Mouse (Mus musculus): ENCODE results near the gene Golt1a.

The Golt1a gene

DNA sequence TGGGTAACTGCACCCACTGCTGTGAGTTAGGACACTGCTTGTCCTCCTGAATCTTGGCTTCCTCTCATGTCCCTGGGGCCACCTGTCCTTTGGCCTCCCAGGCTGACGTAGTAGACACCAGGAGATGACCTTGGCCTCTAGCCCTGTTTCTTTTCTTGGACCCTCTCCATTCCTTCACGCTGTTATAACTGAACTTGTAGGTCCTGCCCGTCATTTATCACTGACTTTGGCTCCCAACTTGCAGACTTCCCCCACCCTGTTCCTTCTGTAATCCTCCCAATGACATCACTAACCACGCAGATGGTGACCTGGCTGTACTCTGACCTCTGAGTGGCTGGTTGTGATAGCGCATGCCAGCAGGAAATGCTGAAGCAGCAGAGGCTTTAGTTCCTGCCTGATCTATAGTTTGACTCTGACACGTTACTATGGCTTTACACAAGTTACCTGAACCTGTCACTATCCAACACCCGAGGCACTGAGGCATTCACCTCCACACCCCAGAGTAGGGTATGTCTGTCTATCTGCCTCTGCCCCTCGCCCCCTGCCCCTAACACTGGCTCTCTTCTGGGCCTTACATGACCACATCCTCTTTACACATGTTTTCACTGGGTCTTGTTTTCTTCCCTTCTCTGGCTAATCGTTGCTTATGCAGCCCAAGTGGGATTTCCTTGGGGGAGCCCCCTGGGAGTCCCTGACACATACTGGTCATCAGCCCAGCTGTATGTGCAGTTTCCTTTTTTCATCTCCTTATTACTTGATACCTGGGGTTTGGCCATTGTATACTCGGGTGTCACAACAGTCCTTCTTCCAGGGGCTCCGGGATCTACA lies 38.3 kb downstream of the Golt1a start:
- DNase-seq (ENCODE audit: low spot score): no peak

DNA sequence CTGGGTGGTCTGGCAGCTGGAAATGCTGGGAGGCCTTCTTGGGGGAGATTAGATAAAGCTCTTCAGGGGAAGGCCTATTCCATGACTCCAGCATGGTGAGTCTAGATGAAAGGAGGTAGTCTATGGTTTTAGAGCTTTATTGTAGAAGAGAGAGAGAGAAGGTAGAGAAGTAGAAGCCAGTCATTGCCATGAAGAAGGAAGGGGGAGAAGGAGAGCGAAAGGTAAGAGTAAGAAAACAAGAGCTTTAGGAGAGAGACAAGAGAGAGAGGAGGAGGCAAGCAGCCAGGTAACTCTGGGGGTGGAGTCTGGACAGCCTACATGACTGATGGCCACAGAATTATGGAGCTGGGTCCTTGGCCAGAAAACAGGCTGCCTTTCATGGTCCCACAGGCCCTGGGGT lies 40.6 kb downstream of the Golt1a start, which contains the start of gene Ren1:
Gene Ren1, plus strand, starts transcription at position 301 of the 400 bp plus-strand sequence.
- DNase-seq (ENCODE audit: low spot score): no peak

DNA sequence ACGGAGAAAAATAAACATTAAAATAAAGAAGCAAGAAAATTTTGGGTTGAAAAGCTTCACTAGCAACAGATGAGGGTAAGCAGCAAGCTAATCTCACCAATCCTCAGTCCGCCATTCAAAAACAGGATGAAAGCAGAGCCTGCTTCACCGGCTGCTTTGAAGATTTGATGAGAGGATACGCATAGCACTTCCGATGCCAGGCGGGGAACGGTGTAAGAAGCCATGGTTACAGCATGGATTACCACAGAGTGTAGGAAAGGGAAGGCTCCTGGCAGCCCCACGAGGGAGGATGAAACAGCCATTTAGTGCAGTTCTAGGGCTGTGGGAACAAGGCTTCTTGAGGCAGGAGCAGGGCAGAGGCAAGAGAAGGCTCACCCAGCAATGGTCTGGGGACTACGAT lies 42.2 kb downstream of the Golt1a start:
- DNase-seq (ENCODE audit: low spot score): no peak

DNA sequence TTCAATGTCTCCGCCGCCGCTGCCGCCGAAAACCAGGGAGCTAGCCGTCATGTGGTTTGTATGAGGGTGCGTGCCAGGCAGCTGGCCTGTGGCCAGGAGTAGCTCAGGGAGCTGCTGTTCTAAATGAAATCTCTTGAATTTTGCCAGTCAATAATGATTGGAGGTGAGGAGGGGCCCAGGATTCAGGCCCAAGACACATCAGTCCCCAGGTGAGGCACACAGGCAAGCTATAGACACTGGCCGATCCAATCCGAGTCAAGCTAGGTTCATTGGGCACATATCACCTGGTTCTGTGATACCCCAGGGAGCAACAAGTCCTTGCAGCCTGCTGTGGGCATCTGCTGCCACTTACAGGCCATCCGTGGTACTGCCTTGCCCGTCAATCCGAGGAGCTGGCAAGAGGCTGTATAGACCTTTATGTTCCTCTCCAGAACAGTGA lies 43.8 kb downstream of the Golt1a start:
- DNase-seq (ENCODE audit: low spot score): peak; percentile 86

DNA sequence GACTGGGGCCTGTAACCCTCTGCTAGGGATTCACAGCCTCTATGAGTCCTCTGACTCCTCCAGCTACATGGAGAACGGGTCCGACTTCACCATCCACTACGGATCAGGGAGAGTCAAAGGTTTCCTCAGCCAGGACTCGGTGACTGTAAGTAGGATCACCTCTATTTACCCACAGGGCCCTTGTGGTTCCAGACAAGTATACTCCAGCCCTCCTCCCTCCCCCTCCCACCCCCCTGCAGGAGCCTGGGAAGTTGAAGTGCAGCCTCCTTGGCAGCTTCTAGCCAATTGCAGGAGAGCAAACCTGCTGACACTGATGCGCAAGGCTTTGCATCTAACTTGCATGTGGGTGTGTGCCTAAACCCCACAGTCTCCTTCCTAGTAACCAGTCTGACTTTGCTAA lies 45.9 kb downstream of the Golt1a start:
- DNase-seq (ENCODE audit: low spot score): no peak

DNA sequence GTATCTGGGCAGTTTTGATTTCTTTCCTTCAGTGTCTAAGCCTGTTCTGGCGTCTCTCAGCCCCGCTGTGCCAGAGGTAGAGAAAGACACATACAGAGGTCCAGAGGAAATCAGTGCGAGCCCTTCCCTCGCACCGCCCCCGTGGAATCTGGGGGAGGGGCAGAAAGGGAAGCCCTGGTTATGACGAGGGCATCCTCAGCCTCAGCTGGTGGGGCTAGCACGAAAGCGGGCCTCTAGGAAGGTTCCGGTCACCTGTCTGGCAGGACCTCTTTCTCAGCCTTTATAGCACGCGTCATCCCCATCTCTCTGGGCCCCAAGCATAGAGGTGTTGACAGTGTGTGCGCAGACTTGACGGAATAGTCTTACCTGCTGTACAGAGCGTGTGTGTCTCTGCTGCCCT lies 46.3 kb downstream of the Golt1a start:
- no peak for DNase-seq (ENCODE audit: low spot score)

DNA sequence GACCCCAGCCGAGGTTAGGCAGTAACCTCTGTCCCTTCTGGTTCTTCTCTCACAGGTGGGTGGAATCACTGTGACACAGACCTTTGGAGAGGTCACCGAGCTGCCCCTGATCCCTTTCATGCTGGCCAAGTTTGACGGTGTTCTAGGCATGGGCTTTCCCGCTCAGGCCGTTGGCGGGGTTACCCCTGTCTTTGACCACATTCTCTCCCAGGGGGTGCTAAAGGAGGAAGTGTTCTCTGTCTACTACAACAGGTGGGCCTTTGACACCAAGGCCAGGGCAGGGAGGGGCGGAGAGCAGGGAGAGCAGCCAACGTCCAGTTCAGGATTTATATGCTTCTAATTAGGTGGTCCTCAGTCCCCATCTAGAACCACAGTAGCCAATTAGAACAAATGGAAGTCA lies 46.7 kb downstream of the Golt1a start:
- no peak for DNase-seq (ENCODE audit: low spot score)

DNA sequence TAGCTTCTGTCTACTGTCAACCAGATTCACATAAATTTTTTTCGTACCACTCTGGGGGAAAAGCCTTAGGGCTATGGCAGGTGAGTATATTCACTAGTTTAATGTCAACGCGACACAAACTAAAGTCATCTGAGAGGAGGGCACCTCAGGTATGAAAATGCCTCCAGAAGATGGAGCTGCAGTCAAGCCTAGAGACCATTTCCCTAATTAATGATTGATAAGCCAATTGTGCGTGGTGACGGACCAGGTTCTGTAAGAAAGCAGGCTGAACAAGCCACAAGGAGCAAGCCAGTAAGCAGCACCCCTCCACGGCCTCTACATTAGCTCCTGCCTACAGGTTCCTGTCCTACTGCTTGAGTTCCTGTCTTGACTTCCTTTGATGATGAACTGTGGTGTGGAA lies 51.4 kb downstream of the Golt1a start:
- DNase-seq (ENCODE audit: low spot score): no peak

DNA sequence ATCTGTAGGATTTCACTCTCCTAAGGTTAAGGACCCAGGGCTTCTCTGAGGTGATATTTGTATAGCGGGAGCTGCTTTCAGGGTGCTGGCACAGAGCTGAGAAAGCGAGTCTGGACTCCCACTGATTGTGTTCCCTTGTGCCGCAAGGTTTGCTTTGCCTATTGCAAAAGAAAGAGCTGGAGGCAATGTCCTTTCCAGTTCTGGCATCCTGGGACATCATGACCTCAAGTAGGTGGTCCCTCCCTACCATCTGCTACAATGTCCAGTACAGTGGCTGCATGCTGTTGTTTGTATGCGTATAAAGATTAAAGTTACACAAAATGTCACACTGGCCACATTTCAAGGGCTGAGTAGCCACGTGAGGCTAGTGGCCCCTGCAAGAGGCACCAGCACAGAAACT lies 52.5 kb downstream of the Golt1a start:
- DNase-seq (ENCODE audit: low spot score): no peak

DNA sequence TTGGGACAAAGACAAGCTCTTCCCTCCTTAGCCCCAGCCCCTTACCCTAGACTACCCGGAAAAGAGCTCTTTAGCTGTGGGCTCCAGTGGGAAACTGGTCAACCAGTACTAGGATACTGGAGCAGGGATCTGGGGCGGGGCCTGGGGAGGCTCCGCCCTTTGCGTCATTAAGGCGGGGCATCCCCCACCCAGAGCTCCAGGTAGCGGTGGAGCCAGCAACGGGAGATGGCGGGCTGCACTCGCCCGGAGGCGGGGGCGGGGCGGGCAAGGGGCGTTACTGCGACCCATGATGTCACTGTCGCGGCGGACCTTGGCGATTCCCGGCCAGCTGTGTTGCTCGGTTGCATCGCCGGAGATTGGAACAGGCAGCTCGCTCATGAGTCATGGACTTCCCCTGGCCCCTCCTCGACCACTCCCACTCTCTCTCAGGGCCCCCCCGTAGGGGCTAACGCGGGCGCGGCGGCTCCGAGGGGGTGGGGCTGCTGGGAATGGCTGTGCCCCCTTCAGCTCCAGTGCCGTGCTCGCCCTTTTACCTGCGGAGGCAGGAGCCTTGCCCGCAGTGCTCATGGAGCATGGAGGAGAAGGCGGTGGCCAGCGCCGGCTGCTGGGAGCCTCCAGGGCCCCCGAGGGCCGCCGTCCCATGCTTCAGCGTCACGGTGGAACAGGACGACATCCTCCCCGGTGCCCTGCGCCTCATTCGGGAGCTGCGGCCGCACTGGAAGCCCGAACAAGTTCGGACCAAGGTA lies 53.8 kb downstream of the Golt1a start, which contains the start of gene Etnk2:
Gene Etnk2, plus strand, starts transcription at position 297 of the 746 bp plus-strand sequence.
- DNase-seq (ENCODE audit: low spot score): peak; percentile 83

DNA sequence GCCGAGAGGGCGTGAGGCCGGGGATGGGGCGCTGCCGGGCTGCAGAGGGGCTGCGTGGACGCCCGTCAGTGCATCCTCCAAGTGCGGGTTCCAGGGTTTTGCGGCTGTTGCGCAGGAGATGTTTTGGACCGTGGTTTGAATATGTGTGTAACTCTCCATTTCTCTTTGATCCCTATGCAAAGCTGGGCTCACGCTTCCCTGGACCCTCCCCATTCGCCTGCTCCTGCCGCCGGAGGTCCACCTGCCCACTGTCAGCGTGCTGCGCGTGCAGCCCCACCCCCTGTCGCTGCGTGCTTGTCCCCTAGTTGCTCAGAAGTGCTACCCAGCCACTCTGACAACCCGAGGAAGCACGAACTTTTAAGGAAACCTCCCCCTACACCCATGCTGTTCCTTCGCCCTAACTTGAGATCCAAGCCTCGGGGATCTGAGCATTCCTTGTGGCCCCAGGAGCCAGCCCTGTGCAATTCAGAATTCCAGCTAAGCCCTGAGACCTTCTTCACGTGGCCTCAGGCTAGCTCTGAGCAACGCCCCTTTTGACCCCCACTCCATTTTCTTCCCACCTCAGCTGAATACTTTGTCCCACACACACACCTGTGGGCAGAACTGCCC lies 54.5 kb downstream of the Golt1a start:
- no peak for DNase-seq (ENCODE audit: low spot score)

DNA sequence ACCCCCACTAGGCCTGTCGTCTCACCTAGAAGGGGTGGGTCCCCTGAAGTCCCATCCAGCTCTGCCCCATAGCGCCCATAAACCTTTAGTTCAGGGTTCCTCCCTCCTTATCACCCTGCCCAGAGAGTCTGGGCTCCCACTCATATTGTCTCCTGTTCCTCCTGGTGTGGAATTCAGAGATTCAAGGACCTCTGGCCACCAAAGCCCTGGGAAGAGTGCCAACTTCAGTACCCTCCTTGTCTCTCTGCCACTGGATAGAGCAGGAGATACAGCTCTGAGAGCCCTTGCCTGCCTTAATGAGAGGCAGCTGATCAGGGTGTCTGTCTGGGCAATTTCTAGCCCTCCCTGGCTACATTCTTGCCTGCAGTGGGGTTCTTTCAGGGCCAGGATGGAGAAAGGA lies 55.3 kb downstream of the Golt1a start:
- no peak for DNase-seq (ENCODE audit: low spot score)

DNA sequence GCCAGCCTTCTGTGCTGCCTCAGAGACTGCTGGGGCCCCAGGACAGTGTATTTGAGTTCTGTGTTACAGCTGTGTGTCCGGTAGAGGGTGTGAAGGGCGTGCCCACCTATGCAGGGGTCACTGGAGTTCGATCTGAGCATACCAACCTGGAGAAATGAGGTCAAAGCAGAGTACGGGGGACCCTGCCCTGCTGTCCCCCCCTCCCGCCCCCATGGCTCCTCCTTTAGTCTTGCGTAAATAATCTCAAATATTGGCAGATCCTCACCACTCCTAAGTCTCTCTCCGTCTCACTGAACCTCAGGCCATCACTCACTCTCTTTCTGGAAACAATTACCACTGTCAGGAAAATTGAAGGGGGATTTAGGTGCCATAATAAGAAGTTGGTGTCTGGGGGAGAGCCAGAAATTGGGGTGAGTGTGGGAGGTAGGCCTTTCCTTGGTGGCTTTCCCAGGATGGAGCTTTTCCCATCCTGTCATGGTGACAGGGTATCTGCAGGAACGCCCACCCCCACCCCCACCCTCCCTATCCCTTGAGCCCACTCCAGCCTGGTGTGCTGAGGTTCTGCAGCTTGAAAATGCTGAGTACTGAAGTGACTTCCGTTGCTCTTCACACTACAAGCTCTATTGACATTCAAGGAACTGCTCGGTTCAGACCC lies 57.5 kb downstream of the Golt1a start:
- DNase-seq (ENCODE audit: low spot score): no peak

DNA sequence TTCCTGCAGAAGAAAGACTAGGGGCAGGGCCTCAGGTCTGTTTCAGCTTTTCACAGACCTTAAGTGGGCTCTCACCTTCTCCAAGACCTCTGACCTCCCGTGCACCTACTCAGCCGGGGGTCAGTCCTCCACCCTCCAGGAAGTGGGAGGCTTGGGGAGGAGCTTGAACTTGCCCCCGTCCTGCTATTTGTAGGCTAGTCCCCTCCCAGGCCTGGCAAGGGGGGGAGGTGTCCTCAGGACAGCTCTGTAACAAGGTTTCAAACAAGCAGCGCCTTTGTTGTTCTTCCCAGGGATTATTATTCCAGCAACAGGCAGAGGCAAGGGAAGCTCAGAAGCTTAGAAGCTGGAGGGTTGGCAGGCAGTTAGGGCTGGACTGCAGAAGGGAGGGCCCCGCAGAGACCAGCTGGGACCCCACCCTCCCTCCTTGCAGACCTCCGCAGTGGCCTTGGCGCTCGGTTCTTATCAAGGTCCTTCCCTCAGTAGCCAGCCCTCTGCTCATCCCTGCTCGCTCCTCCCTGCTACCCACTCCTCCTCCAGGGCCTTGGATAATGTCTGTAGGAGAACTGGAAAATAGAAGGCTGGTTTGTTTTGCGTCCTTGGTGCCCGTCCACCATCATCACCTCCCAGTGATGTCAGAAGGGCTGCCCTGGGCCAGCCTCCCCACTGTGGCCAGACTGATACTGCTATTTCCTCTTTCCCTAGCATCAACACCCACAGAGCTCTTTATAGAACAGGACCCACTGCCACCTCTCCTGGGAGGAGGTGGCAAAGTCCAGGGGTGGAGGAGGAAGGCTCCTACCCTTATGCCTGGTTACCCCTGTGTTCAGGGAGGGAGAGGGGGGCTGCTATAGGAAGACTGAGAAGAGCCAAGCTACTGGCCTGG lies 58.2 kb downstream of the Golt1a start:
- peak; percentile 59 for DNase-seq (ENCODE audit: low spot score)

DNA sequence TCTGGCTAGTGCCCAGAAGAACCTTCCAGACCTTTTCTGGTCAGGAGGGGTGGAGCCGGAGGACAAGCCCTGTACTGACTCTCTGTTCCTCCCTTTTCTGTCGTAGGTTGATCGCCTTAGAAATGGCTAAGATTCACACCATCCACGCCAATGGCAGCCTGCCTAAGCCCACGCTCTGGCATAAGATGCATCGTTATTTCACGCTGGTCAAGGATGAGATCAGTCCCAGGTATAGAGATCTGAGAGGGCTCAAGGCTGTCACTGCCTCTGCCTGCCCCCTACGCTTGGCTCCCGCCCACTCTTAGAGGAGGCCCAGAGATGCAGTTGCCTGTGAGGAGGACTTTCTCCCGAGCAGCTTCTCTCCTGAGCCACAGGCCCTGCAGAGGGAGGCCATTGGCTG lies 59.0 kb downstream of the Golt1a start:
- DNase-seq (ENCODE audit: low spot score): no peak

DNA sequence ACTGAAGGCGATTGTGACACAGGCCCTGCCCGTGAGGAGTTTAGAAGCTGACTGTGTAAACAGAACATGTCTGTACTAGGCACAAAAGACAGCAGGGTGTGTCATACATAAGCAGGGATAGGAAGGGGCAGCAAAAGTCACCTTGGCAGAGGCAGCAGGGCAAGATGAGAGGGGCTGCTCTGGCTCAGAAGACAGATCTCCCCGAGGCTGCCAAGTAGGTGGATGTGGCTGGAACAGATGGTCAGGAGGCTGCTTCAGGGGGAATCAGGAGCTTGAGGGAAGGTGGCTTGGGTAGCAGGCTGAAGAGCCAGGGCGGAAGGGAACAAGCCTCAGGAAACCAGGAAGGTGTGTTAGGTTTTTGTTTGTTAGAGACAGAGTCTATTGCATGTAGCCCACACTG lies 60.8 kb downstream of the Golt1a start:
- DNase-seq (ENCODE audit: low spot score): no peak

DNA sequence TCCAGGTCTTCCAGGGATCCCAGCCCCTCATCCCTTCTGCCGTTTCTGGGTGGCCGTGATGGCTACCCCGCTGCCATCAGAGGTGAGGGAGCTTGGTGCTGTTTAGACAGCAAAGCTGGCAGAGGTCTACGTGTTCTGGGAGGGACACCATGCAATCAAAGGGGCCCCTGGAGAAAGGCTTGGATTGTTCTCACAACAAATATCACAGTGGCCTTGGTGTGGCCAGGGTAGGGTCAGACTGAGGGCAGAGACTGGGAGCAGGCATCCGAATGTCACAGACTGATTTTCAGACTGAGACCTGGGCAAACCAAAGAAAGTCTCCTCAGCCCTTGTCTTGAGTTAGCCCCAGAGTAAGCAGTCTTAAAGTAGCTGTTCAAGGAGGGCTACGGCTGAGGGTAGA lies 61.8 kb downstream of the Golt1a start:
- no peak for DNase-seq (ENCODE audit: low spot score)

DNA sequence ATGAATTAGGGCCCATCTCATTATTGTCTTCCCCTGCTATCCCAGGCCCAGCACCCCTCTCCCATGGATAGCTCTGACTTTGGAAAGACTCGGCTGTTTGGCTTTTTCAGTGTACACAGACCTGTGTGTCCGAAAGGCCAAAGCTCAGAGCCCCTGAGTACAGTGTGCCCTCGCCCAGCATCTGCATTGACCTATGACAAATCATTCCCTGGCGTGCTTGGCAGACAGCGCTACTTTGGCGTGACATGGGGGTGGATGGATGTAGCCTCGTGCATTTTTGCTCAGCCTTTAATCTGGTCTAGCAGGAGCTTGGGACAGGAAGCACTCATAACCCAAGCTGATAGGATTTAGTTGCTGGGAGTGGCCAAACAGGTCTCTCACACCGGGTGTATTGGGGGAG lies 62.5 kb downstream of the Golt1a start:
- DNase-seq (ENCODE audit: low spot score): no peak
